Mouse (Mus musculus) heart, postnatal 25 days (tissue): ENCODE data around the gene Fgfr2. TPM values are rescaled to one million over a fixed set of nuclear protein-coding genes. Genes with fewer than 3 reads are reported as not detected.

Experiments used
- DNase-seq: peaks from one replicate; pipeline ENCODE4 v3.0.0; 2022; ENCODE audit warnings: low spot score
- intact Hi-C: fragments of 180-260 bp; cut with DNase I; formaldehyde crosslinking; loops from one replicate; pipeline ENCODE4 v1.15.1; 2025
- total RNA-seq, 2 experiments: library from RNA; stranded (reverse); gene quantifications; 2 replicates each; pipeline ENCODE4 v1.2.3; 2021

The Fgfr2 gene
- total RNA-seq, 2 experiments from 2014 or later = 1.7 to 1.8 TPM

DNA sequence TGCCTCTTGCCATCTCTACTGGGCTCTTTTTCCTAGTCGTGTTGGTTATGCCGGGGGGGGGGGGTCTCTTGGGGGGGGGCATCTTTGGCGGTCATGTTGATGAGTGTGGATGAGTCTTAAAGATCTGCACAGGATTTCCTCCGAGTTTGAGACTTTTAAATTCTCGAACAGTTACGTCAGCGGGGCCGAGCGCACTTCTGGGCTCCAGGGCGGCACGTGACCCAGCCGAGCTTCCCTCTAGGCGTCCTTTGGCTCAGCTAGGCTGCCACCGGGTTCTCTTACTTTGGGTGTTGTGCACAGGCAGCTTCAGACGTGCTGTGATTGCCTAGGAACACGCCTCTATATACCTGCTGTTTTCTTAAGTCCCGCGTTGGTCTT lies 2476.4 kb downstream of the Fgfr2 start:
- intact Hi-C loops = no loop called here
- peak; percentile 81 for DNase-seq

DNA sequence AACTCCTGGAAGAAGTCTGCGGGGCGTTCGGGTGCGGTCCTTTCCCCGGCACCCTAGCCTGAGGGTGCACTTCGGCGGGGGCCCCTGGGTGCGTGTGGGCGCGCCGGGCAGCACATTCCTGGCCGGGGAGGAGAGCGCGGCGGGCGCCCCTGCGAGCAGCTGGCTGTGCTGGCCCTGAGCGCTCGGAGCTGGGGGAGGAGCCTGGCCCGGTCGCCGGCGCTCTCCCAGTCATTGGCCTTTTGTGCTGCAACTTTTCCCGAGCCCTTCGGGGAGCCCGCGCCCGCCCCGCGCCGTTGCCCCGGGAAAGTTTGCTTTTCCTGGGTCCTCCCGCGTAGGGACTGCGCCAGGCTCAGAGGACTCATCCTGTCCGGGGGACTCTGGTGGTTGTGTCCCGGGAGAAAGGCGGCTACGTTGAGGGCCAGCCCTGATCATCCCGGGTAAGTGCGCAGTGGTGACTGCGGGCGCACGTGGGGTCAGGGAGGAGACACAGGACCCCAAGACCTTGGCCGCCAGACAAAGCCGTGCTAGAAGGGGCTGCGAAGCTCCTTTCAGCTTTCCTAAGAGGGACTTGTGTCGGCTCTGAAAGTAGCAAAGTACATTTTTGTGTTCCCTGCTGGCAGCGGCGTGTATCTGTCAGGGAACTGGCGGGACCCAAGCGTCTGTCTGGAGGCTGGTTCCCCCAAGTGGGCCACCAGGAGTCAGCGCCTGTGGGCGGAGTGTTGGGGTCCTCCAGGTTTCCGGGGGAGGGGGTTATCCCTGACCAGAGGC lies 2477.0 kb downstream of the Fgfr2 start:
- intact Hi-C loops = no loop called here
- peak; percentile 80 for DNase-seq

DNA sequence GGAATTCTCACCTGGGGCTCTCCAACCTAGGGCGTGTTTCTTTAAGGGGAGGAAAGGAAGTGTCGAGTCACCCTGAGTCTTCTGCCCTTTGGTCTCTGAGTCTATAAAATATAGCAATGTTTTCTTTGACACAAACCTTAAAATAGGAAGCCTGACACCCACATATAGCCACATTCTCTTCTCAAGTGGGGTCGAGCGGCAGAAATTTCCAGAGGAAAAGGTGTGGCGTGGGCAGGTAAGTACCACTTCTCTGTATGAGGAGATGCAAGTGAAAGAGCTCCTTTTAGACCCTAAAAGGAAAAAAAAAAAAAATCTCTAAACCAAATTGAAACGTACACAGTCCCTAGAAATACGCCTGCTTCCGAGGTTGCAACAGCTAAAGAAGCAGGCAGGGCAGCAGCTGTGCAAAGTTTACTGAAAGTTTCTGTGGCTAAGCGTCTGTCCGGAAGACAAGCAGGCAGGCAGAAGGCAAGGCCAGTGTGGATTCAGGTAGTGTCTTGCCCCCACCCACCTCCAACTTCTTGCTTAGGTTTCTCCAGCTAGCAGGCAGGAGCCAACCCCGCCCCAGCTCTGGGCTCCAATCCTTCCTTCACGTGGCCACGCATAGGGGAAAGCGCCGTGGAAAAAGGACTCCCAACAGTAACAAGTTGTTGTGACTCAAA lies 2477.7 kb downstream of the Fgfr2 start:
- intact Hi-C loops = no loop called here
- no peak for DNase-seq

DNA sequence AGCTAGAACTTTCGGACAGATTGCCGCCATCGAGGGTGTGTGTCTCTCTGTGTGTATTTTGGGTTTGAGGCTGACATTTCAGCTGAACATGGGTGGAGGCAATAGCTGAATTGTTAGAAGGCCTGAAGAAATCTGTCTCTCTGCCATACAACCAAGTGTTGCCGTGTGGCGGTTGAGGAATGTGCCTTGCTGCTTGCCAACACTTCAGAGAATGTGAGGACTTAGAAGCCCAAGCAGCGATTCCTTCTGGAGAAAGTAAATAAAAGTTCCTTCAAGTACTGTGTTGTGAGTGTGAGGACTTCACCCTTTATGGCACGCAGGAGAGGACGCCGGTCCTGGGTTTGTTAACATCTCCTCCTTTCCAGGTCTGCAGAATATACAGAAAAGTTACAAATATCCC lies 2482.5 kb downstream of the Fgfr2 start:
- intact Hi-C loops = loop anchor here (2.0 to 5.0 kb wide), 2 partner anchors 32 to 37 kb away; no protein-coding TSS in a partner anchor
- no peak for DNase-seq

DNA sequence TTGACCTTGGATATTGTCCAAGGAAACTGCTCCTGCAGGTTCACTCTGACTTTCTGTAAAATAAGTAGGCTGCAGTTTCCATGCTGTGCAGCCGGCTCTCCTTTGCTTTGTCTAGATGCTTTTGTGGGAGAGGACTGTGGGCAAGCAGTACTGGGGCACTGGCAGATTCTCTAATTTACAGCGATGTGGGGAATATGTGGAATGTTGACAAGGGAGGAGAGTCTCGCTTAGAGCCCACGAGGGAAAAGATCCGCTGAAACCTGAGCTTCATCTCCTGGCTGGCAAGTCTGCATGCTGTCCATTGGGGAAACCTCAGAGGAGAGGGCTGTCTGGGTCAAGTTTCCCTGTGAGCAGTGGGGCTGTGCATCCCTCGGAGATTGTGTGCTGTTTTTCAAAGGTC lies 2485.3 kb downstream of the Fgfr2 start:
- intact Hi-C loops = no loop called here
- no peak for DNase-seq

DNA sequence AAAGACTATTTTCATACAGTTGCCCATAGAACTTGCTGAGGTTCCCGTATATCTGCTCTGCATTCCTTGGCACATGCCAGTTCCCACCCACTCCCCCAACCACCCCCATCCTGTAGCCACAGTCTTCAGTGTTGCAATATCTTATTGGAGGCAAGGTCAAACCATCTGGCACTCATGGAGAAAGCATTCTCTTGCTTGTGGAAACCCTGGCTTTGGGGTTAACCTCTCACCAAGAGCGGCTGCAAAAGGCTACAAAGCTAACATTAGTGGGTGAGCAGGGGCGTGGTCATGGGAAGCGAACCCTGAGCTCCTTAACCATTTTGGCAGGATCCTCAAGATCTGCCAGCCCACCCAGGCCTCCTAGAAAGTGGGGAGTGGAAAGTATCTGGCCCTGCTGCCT lies 2486.2 kb downstream of the Fgfr2 start:
- intact Hi-C loops = no loop called here
- DNase-seq = no peak

DNA sequence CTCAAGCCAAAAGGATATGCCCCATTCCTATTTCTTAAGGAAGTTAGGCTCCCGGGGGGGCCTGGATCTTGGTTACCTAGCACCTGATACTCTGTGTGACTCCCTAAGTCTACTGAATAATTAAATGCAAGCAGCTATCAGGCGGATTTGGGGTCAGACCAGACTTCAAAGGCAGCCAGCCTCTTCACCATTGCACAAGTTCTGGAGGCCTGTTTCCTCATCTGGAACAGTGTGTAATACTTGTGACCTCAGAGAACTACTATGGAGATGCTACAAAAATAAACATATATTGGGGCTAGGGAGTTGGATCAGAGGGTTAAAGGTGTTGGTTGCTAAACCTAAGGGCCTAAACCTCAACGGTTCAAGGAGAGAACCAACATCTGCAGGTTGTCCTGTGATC lies 2486.9 kb downstream of the Fgfr2 start:
- no peak for DNase-seq
- intact Hi-C loops = no loop called here

DNA sequence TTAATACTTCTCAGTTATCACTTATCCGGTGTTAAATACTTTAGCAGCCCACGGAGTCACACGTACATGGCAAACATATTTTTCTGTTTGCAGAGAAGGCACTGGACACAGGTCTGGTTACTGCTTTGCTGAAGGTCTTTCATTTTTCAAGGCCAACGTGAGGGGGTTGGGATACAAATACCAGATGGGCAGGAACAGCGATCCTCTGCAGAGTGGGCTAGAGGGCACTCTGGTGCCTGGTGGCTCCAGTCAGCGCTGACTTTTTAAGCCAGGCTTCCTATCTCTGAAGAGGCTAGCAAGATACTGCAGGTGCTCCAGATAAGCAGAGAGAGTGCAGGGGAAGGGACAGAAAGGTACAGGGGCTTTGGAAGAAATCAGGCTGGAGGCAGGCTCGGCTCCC lies 2487.9 kb downstream of the Fgfr2 start:
- intact Hi-C loops = no loop called here
- DNase-seq = no peak

DNA sequence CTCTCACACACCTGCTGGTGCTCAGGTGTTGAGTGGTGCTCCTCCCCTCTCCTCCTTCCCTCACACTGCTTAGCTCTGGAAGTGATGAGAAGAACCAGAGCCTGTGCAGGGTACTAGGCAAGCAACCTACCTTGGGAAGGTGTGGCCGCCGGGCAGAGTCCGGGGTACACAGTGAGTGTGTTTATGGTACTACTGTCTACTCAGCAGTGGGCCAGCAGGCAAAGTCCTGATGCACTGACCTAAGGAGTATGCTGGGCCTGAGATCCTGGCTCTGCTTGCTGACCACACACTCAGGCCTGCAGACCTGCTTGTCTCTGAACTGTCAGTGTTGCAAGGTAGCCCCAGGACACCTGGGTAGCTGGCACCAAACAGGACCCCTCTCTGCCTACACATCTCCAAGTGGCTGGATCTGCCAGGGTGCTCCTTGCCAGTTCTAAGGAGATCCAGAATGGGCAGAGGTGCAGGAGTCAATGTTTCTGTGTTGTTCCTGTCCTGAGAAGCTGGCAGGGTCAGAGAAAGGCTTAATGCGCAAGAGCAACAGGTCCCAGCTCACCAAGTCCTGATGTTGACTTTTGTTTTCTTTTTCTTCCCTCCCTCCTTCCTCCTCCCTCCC lies 2488.8 kb downstream of the Fgfr2 start:
- DNase-seq = no peak
- intact Hi-C loops = no loop called here

DNA sequence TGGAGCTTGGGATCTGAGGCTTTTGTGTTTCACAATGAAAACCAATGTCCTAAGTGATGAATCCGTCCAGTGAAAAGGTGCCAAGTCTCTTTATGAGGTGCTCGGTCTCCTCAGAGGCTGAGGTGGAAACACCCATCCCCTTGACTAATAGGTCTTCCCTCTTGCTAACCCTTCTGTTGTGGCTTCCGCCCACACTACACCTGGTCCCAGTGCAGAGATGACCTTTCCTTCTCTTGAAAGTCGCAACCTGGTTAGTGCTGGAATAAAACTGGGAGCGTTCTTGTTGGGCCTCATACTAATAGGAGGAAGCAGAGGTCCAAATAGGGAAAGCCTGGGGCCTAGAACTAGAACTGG lies 2490.8 kb downstream of the Fgfr2 start:
- no peak for DNase-seq
- intact Hi-C loops = no loop called here

DNA sequence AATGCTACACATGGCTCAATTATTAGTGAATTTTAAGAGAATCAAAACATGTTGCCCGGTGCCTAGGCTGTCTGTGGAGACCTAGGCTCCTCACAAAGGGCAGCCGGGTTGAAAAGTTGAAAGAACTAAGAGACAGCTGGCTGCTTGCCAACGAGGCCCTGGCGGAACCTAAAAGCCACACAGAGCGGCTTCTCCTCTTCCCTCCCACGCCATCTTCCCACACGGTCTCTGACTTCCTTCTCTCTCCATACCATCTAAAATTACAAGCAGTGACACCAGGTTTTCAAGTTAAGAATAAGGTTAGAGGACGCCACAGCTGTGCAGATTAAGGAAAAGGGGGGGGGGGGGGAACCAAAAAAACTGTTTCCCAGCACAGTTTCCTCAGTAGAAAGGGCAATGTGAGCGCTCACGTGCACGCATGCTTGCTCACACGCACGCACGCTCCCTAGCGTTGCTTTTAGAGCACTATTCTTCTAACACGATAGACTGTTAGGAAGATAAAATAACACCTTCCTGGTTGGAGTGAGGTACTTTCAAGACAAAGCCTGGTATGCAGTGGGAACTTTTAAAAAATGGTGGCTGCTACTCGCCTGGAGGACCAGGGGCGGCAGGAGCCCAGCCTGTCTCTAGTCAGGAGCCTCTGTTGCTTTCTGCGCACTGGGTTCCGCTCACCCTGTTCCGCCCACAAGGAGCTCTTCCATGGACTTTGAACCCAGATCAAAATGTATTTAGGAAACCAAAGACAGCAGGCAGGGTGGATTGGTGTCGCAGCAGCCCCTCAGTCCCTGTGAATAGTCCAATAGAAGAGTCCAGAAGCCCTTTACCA lies 2491.4 kb downstream of the Fgfr2 start:
- DNase-seq = no peak
- intact Hi-C loops = no loop called here

DNA sequence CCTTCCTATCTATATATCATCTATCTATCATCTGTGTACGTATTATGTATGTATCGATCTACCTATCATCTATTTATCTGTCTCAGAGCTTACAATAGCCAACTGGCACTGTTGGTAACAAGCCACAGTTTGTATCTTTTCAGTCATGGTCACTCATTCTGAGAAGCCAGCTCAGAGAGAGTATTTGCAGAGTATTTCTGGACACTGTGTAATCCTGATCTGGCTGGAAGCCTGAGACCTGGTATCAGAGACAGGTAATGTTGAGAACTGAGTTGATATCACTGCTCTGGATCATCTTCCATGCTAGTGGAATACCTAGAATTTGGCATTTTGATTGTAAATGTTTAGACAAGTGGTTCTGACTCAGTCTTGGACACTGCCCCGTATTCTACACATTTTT lies 2492.2 kb downstream of the Fgfr2 start:
- no peak for DNase-seq
- intact Hi-C loops = no loop called here

DNA sequence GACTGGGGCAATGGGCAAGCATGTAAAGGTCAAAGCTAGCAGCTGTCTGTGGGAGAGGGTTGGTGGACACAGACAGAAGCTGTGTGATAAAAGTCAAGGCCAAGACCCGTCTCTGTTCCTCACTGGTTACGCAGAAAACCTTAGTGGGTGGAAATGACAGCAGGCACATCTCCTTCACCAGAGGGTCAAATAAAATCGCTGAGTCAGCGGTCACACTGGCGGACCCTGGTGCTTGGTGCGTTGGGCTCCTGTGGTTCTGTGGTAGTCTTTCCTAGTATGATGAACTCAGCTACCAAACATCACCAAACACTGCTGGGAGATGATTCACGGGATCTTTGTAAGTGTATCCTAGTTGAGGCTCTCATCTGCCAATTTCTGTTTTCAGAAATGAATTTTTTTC lies 2493.2 kb downstream of the Fgfr2 start:
- intact Hi-C loops = no loop called here
- DNase-seq = no peak

DNA sequence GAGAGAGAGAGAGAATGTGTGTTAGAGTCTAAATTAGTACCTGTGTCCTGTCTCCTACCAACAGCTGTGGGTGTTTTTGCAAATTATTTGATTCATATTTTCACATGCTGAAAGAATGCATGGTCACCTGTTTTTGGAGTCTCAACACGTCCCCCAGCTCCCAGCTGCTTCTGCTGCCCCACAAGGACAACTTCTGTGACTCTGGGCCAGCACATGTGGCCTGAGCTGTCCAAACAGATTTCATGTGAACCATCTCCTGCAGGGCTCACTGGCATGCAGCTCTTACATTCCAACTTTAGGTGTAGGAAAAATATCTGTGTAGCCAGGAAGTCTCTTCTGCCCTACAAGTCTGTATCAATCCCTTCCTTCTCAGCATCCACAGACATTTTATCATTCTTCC lies 2494.5 kb downstream of the Fgfr2 start:
- intact Hi-C loops = no loop called here
- DNase-seq = no peak

DNA sequence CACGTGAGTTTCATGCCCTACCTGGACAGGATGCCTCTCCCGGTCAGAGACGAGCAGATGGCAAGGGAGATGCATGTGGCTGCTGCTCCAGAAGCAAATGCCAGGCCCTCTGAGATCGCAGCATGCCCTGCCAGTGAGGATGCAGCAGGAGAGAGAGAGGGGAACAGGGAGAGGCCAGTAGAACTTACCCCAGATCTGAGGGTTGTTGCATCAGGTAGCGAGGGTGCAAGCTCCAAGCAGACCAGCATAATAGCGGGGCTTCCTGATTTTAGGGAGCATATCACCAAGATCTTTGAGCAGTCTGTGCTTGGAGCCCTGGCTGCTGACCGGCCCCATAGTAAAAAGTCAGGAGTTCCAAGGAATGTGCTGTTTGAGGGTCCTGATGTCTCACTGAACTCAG lies 2497.8 kb downstream of the Fgfr2 start:
- intact Hi-C loops = no loop called here
- no peak for DNase-seq

DNA sequence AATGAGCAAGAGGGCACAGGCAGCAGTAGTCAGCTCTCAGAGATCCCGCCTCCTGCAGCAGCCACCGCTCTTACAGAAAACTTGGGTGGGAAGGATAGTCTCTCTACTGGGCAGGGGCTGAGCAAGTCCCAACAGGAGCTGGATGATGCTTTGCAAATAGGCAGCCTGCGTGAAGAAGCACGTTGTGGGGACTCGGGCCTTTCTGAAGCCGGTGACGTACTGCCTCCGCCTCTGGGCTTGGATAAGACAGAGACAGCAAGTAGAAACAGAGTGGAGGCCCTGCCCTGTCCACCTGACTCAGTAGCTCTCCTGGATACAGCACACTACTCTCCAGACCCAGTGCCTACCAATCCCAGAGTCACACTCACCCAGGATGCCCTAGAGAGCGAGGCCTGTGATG lies 2498.9 kb downstream of the Fgfr2 start:
- intact Hi-C loops = no loop called here
- DNase-seq = no peak

DNA sequence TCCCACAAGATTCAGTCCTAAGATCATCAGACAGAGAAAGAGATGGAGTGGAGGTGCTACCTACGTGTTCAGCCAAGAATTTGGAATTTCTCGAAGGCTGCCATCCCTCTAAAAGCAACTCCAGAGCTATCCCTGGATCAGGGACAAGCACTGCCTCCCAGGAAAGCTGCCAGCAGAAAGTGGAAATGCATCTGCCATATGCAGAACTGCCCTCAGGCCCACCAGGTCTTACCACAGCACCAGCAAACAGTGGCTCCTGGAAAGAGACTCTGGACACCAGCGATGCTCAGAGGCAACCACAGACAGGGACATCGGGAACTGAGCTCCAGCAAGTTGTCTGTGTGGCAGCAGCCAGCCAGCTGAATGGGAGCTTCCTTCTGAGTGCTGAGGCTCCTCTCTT lies 2500.8 kb downstream of the Fgfr2 start:
- intact Hi-C loops = no loop called here
- DNase-seq = no peak

DNA sequence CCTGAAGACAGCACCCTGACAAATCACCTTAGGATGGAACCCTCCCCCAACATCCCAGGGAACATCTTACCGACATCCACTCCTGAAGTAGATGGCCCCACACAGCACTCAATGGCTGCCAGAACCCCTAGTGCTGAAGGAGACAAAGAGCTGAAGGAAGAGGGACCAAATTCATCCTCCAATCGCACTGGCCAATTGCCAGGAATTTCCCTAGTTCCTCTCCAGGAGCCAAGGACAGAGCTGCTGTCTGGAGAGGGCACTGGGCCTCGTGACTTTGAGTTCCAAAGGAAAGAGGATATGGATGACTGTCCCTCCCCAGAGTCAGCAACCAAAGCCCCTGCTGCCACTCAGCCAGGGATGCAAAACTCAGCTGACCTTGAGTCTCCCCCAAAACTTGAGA lies 2501.2 kb downstream of the Fgfr2 start:
- intact Hi-C loops = no loop called here
- no peak for DNase-seq

DNA sequence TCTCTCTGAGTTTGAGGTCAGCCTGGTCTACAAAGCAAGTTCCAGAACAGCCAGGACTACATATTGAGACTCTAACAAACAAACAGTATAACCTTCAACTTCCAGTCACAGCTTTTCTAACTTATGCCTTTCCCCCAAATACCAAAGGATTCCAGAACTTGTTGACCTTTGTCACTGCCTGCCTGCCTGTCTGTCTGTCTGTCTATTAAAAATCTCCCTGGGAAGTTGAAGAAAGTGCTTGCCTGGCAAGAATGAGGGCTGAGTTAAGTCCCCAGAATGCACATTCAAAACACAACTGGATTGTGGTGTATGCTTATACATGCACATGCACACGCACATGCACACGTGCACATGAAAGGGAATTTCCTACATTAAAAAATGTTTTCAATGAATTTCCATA lies 2502.1 kb downstream of the Fgfr2 start:
- intact Hi-C loops = no loop called here
- no peak for DNase-seq

DNA sequence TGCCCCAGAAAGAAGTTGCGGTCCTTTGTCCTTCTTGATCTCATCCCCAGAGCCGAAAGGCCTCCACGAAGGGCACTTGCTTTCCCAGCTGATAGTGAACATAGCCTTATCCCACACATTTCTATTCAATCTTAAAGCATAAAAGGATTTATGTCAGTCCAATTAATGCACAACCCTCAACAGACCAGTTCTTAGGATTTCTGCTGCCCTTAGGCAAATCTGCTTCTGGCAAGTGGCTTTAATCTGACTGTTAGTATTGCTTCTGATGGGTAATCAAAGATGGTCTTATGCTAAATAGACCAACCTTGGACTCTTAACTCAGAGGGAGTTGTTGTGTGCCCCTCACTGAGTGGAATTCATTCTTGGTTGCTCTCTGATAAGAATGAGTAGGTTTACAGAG lies 2505.6 kb downstream of the Fgfr2 start:
- no peak for DNase-seq
- intact Hi-C loops = no loop called here

DNA sequence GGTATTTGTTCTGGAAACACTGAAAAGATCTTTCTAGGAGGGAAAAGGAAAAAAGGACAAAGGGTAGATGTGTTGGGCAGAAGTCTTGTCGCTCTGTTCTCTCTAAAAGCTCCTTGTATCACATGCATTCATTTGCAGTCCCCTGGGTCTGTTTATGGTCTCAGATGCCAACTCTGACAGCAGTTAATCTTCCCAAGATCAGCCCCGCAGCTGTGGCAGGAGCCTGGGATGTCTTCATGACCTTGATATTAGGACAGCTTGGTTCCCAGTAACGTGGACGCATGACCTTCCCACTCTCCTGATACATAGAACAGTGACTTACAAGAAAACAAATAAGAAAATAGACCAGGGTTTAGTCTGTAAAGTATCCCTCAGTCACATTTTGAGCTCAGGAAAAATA lies 2509.2 kb downstream of the Fgfr2 start:
- intact Hi-C loops = no loop called here
- no peak for DNase-seq
